Mouse (Mus musculus) neural tube, embryonic 14.5 days (tissue): ENCODE measurements around the gene Acvr1. TPM values are rescaled to one million over a fixed set of nuclear protein-coding genes. Genes with fewer than 3 reads are reported as not detected.

Experiments used
- ATAC-seq: fragments of 200-750 bp; cut with Nextera tagmentation; 2 replicates; pipeline ENCODE4 v1.8.0; 2017; ENCODE audit warnings: low read depth, mild to moderate bottlenecking, moderate TSS enrichment, moderate library complexity
- H3K27ac ChIP-seq: fragments of 300-500 bp; sonication (generic); 2 replicates; pipeline ENCODE4 v1.5.1; 2014; ENCODE audit warnings: low read depth, mild to moderate bottlenecking, control low read depth, low read length, moderate library complexity, mixed read lengths
- H3K27me3 ChIP-seq: fragments of 300-500 bp; sonication (generic); 2 replicates; pipeline ENCODE4 v1.6.1; 2014; ENCODE audit warnings: low read length; ENCODE audit not compliant: control insufficient read depth, insufficient read depth
- H3K36me3 ChIP-seq: fragments of 300-500 bp; sonication (generic); 2 replicates; pipeline ENCODE4 v1.6.1; 2014; ENCODE audit warnings: low read length, mixed read lengths; ENCODE audit not compliant: control insufficient read depth, insufficient read depth
- H3K4me1 ChIP-seq: fragments of 300-500 bp; sonication (generic); 2 replicates; pipeline ENCODE4 v1.6.1; 2014; ENCODE audit warnings: low read length; ENCODE audit not compliant: control insufficient read depth, insufficient read depth
- H3K4me2 ChIP-seq: fragments of 300-500 bp; sonication (generic); 2 replicates; pipeline ENCODE4 v1.6.1; 2014; ENCODE audit warnings: mild to moderate bottlenecking, low read depth, low read length, control low read depth
- H3K4me3 ChIP-seq: fragments of 300-500 bp; sonication (generic); 2 replicates; pipeline ENCODE4 v1.5.1; 2014; ENCODE audit warnings: low read depth, low read length, control low read depth, mixed read lengths
- H3K9ac ChIP-seq: fragments of 300-500 bp; sonication (generic); replicated peaks from 2 replicates; pipeline ENCODE4 v1.6.1; 2014; ENCODE audit warnings: low read depth, mild to moderate bottlenecking, control low read depth, low read length, mixed read lengths
- H3K9me3 ChIP-seq: fragments of 300-500 bp; sonication (generic); 2 replicates; pipeline ENCODE4 v1.6.1; 2016; ENCODE audit warnings: low read length; ENCODE audit not compliant: control insufficient read depth
- WGBS: fragments of 180-500 bp; shearing (Covaris S2); extraction: QIAGEN DNeasy Blood & Tissue Kit; methylation state at CpG from one replicate; pipeline ENCODE4 v1.1.7; 2014; 5-methylcytosine and 5-hydroxymethylcytosine counted together
- polyA plus RNA-seq: library from polyadenylated mRNA; unstranded; fragments of >200 nt; fragmentation: Nextera tagmentation; extraction: Ambion mirVana; gene quantifications from 2 replicates; pipeline ENCODE4 v1.2.1, GENCODE M21; 2014

The Acvr1 gene
- polyA plus RNA-seq, 1 experiment from 2014 or later: 8.5 TPM

DNA sequence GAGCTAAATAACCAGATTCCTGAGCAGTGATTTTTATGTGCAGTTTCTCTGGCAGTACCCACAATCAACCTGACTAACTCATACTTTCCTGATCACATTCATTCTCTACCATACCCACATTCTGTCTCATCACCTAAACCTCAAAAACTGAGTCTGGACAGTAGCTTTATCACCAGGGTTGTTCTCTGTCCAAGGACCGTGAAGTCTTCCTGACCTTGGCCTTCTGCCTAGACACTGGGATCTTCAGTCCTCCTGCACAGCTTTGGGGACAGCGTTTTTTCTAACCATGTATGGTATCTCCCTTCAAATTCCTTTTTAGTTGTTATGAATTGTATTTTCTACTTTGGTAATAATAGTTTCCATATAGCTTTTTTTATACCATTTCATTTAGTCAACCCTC lies 163.5 kb downstream of the Acvr1 start:
- ATAC-seq: no peak
- Histone ChIP-seq H3K27ac (no peak overlapping the region), H3K9me3 (no peaks in the 10 kb centered on the region), H3K4me1 (no peaks in the 10 kb centered on the region), H3K36me3 (no peaks in the 10 kb centered on the region), H3K4me3 (no peak overlapping the region), H3K4me2 (no peak overlapping the region), H3K27me3 (no peaks in the 10 kb centered on the region), H3K9ac (no peak overlapping the region)
- WGBS: 97% methylated on average over 2 of the region's 2 CpGs

DNA sequence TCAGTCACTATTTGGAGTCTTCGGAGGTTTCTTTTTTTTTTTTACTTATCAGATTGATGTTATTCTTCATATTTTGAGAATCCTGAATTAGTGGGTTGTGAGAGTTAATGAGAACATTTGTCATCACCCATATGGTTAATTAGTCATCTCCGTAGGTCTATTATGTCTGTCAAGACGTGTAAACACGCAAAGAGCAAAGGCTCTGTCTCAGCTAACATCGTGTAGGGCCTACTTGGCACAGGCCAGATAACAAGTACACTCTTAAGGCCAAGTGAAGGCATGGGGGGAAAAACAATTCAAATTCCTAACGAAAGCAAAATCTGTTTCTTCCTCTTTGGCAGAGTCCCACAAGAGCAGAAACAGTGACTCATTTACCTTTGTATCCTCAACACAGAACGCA lies 178.4 kb downstream of the Acvr1 start:
- Histone ChIP-seq H3K9ac (no peak overlapping the region), H3K4me3 (no peak overlapping the region), H3K4me1 (no peaks in the 10 kb centered on the region), H3K36me3 (no peaks in the 10 kb centered on the region), H3K27ac (no peak overlapping the region), H3K27me3 (no peaks in the 10 kb centered on the region), H3K9me3 (no peaks in the 10 kb centered on the region), H3K4me2 (no peak overlapping the region)
- ATAC-seq: no peak
- WGBS: 87% methylated on average over 7 of the region's 7 CpGs

DNA sequence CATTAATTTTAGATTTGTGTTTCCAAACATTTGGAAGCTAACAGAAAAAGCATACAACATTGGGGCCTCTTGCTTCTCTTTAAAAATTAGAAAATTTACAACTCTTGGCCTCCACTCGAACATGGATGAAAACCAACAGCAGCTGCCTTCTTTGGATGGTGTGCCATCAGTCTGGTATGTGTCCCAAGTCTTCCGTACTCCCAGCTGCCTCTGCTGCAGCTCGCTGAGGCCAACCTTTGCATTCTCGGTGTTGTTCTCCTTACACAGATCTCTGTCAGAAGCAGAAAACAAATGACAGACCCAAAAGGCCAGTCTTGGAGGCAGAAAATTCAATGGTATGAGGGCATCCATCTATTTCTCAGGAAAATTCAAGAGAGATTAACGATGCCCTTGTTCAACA lies 186.9 kb downstream of the Acvr1 start:
- 60% methylated on average over 5 of the region's 5 CpGs for WGBS
- H3K4me3 ChIP-seq: no peak overlapping the region
- H3K27me3 ChIP-seq: no peaks in the 10 kb centered on the region
- no peaks in the 10 kb centered on the region for H3K36me3 ChIP-seq
- H3K27ac ChIP-seq: no peak overlapping the region
- H3K4me1 ChIP-seq: no peaks in the 10 kb centered on the region
- H3K9ac ChIP-seq: no peak overlapping the region
- no peaks in the 10 kb centered on the region for H3K9me3 ChIP-seq
- H3K4me2 ChIP-seq: no peak overlapping the region
- ATAC-seq: no peak

DNA sequence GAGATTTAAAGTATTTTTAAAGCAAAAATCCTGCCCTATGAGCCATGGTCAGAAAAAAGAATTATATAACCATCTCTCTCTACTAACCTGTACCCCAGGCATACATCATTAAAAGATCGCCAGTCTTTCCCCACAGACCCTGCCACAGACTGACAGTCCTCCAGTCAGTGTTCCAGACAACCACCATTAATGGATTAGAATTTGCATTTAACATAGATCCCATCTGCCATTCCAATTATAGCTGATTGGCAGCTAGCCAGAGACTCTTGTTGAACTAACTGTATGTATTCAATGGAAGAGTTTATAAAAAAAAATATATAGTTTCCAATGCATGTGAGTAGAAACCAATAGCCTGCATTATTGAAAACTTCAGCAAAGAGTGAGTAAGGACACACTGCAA lies 187.5 kb downstream of the Acvr1 start:
- WGBS: 47% methylated on average over 1 of the region's 1 CpGs
- Histone ChIP-seq H3K27ac (no peak overlapping the region), H3K9me3 (no peaks in the 10 kb centered on the region), H3K9ac (no peak overlapping the region), H3K4me3 (no peak overlapping the region), H3K36me3 (no peaks in the 10 kb centered on the region), H3K27me3 (no peaks in the 10 kb centered on the region), H3K4me1 (no peaks in the 10 kb centered on the region), H3K4me2 (no peak overlapping the region)
- no peak for ATAC-seq

DNA sequence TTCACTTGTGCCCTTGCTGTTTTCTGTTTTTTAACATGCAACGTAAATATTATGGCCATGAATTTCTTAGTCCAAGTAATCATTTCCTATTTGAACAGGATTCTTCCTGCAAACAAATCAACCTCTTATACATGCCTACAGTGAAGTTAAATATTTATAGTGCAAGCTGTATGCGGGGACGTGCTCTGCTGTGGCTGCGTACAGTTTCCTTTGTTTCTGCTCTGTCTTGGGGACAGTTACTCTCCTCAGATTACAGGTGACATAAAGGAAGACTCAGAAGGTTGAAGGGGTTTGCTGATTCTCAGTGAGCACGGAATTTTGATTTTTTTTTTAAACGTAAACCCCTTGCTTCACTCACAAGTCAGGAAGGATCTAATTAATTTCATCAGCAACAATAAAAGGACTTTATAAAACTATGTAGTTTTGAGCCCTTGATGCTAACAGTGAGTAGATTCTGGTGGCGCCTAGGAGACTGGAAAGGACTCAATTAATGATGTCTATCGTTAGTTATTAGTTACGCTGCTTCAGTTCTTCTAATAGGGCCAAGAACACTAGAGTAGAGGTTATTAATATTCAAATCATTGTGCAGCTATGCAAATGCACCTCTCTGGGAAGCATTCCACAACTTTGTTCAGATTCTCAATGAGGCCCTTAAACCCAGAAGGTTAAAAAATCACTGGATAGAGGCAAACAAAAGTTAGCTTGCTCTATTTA lies 189.4 kb downstream of the Acvr1 start:
- no peaks in the 10 kb centered on the region for H3K4me1 ChIP-seq
- WGBS: 55% methylated on average over 9 of the region's 9 CpGs
- ATAC-seq: no peak
- no peaks in the 10 kb centered on the region for H3K27me3 ChIP-seq
- H3K4me3 ChIP-seq: no peak overlapping the region
- H3K27ac ChIP-seq: no peak overlapping the region
- no peak overlapping the region for H3K9ac ChIP-seq
- no peak overlapping the region for H3K4me2 ChIP-seq
- H3K36me3 ChIP-seq: no peaks in the 10 kb centered on the region
- no peaks in the 10 kb centered on the region for H3K9me3 ChIP-seq

GRCm38 (mm10) chr2:58366196-58366595 lies 200.8 kb downstream of the Acvr1 start:
- Histone ChIP-seq H3K4me2 (no peak overlapping the region), H3K9me3 (no peaks in the 10 kb centered on the region), H3K4me1 (no peaks in the 10 kb centered on the region), H3K9ac (no peak overlapping the region), H3K36me3 (no peaks in the 10 kb centered on the region), H3K27me3 (no peaks in the 10 kb centered on the region), H3K27ac (no peak overlapping the region), H3K4me3 (no peak overlapping the region)
- WGBS: 73% methylated on average over 3 of the region's 3 CpGs
- no peak for ATAC-seq

DNA sequence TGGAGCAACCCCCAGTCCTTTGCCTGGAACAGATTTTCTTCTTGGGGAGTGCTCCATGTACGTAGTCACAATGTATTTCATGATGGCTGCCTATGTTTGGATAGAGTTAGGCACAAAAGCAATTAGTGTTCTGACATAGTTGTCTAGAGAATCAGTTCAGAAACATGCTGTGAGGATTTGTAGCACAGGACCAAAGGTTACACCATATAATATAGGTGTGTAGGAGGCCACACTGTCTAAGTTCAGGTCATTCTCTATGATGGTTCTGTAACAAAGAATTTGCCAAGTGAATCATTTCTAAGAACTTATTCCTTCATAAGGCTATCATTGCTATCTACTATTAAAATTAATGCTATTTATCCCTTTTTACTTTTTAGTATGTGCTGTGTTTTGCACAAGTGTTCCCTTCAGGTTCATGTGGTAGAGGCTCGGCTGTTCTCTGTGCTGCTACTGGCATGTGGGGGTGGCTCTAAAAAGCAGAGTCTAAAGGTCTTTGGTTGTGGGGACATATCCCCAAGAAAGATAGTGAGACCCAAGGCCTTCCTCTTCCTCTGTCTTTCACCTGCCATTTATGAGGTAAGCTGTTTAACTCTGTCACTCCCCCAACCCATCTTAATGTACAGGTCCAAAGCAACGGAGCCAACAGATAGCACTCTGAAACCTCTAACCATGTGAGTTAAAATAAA lies 205.5 kb downstream of the Acvr1 start:
- Histone ChIP-seq H3K27me3 (peaks cover 4% of the 10 kb centered on the region; the same call in 1 of the 2 replicates), H3K4me3 (no peak overlapping the region), H3K27ac (no peak overlapping the region), H3K36me3 (no peaks in the 10 kb centered on the region), H3K4me1 (peaks cover 9% of the 10 kb centered on the region; the same call in 1 of the 2 replicates), H3K9ac (no peak overlapping the region), H3K4me2 (no peak overlapping the region), H3K9me3 (no peaks in the 10 kb centered on the region)
- WGBS: 91% methylated on average over 3 of the region's 3 CpGs
- no peak for ATAC-seq

- WGBS: 15% methylated on average over 3 of the region's 3 CpGs
- Histone ChIP-seq H3K4me1 (peaks cover 9% of the 10 kb centered on the region; the same call in 1 of the 2 replicates), H3K9me3 (no peaks in the 10 kb centered on the region), H3K36me3 (no peaks in the 10 kb centered on the region), H3K4me2 (peak overlapping the region; percentile 100), H3K4me3 (peak overlapping the region; percentile 50), H3K27ac (no peak overlapping the region), H3K9ac (no peak overlapping the region; the same call in 1 of the 2 replicates), H3K27me3 (peaks cover 4% of the 10 kb centered on the region; the same call in 1 of the 2 replicates)
- peak; percentile 55; the same call in 1 of the 2 replicates for ATAC-seq
Observed at GRCm38 (mm10) chr2:58358132-58358460, 208.9 kb downstream of the Acvr1 start.

DNA sequence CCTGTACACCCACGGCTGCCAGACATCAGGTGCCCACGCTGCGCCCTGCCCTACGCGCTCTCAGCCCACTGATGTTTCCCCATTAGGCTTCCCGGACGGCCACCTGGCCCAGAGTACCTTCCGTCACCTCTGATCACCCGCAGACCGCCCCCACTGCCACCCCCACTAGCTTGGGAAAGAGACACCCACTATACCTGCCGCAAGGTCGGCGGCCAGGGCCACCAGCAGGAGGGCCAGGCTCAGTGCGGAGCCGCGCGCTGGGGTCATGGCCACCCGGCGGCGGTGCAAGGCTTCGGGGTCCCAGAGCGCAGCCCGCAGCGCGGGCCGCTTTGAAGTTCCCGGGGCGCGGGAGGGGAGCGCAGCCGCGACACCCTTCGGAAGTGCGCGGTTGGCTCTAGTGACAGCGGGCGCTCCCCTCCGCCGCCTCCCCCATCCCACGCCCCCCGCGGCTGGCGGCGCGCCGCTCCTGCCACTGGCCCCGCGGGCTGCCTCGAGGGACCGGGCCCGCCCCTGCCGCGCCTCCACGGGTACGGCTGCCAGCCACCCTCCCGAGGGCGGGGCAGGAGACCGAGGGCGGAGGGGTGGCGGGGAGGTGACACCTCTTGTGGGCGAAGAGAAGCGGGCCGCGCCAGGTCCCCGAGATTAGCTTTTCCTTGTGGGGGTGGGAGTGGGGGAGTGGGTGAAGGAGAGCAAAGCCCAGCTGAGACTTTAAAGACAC lies 209.4 kb downstream of the Acvr1 start, which contains the start of gene Acvr1c:
Acvr1c (minus strand) TSS at position 482 of the 718 bp plus-strand sequence.
- Histone ChIP-seq H3K9me3 (no peaks in the 10 kb centered on the region), H3K4me2 (peak within 1 kb of the TSS; percentile 100), H3K4me1 (peaks cover 9% of the 10 kb centered on the region; the same call in 1 of the 2 replicates), H3K4me3 (peak within 1 kb of the TSS; percentile 50), H3K27ac (no peak within 1 kb of the TSS), H3K36me3 (no peaks in the 10 kb centered on the region), H3K9ac (peak within 1 kb of the TSS; percentile 47), H3K27me3 (peaks cover 4% of the 10 kb centered on the region; the same call in 1 of the 2 replicates)
- WGBS: under 1% methylated on average over 52 of the region's 65 CpGs
- peak; percentile 89 for ATAC-seq
